Mouse (Mus musculus): ENCODE measurements around the gene Agbl4. TPM values are rescaled to one million over a fixed set of nuclear protein-coding genes. Genes with fewer than 3 reads are reported as not detected.

Gene Agbl4
- polyA plus RNA-seq, 2 experiments = 0.17 to 0.21 TPM

- H3K27me3 ChIP-seq (ENCODE audit: control insufficient read depth, insufficient read depth, low read length) = no peaks in the 10 kb centered on the region
- H3K27ac ChIP-seq (replicated peaks; ENCODE audit: low read depth, low read length) = no peak overlapping the region
- no peaks in the 10 kb centered on the region for H3K4me1 ChIP-seq (ENCODE audit: control insufficient read depth, insufficient read depth, low read length)
- DNase-seq (ENCODE audit: low spot score) = no peak
- WGBS = 68% methylated on average over 3 of the region's 3 CpGs
- no peaks in the 10 kb centered on the region for H3K9me3 ChIP-seq (ENCODE audit: control insufficient read depth, low read length)
- TF ChIP-seq POLR2A (IDR thresholded peaks at IDR 0.05; ENCODE audit: borderline replicate concordance, extremely low read depth, insufficient read depth, insufficient read length) = no peak
- H3K9ac ChIP-seq (ENCODE audit: low read depth, low read length, severe bottlenecking) = no peak overlapping the region
- H3K4me3 ChIP-seq (replicated peaks; ENCODE audit: low read length) = no peak overlapping the region
- no peak for ATAC-seq (ENCODE audit: low FRiP score, low read depth)
- no peak overlapping the region for H3K4me2 ChIP-seq (replicated peaks; ENCODE audit: low read depth, low read length, severe bottlenecking)
- no peaks in the 10 kb centered on the region for H3K36me3 ChIP-seq (ENCODE audit: control insufficient read depth, insufficient read depth, low read length)
Measured at GRCm38 (mm10) chr4:111294528-111295241, 897.2 kb downstream of the Agbl4 start.

DNA sequence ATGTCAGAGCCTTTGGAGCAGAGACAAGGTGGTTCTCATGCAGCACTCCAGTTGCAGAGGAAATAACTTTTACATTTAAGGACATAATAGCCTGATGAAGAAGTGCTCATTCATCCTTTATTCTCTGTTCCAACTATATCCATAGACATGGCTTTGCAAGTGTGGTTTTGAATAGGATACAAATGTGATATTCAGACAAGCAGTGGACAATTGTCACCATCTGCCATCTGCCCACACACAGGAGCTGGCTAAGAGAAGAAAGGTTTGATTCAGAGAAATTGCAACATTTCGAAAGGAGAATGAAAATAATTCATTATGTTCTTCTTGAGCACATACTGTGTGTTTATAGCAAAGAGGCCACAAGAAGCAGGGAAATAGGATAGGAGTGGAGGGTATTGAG lies 909.1 kb downstream of the Agbl4 start:
- no peak overlapping the region for H3K4me2 ChIP-seq (replicated peaks; ENCODE audit: low read depth, low read length, severe bottlenecking)
- H3K27me3 ChIP-seq (ENCODE audit: control insufficient read depth, insufficient read depth, low read length) = no peaks in the 10 kb centered on the region
- no peak overlapping the region for H3K27ac ChIP-seq (replicated peaks; ENCODE audit: low read depth, low read length)
- no peak overlapping the region for H3K4me3 ChIP-seq (replicated peaks; ENCODE audit: low read length)
- ATAC-seq (ENCODE audit: low FRiP score, low read depth) (no peak), DNase-seq (ENCODE audit: low spot score) (no peak)
- 88% methylated on average over 1 of the region's 1 CpGs for WGBS
- TF ChIP-seq POLR2A (IDR thresholded peaks at IDR 0.05; ENCODE audit: borderline replicate concordance, extremely low read depth, insufficient read depth, insufficient read length) = no peak
- H3K9me3 ChIP-seq (ENCODE audit: control insufficient read depth, low read length) = peaks cover 6% of the 10 kb centered on the region; the same call in 1 of the 2 replicates
- H3K4me1 ChIP-seq (ENCODE audit: control insufficient read depth, insufficient read depth, low read length) = no peaks in the 10 kb centered on the region
- H3K9ac ChIP-seq (ENCODE audit: low read depth, low read length, severe bottlenecking) = no peak overlapping the region
- H3K36me3 ChIP-seq (ENCODE audit: control insufficient read depth, insufficient read depth, low read length) = no peaks in the 10 kb centered on the region

GRCm38 (mm10) chr4:111307166-111307565 lies 909.7 kb downstream of the Agbl4 start:
- H3K4me3 ChIP-seq (replicated peaks; ENCODE audit: low read length) = no peak overlapping the region
- no peak for DNase-seq (ENCODE audit: low spot score)
- no peaks in the 10 kb centered on the region for H3K27me3 ChIP-seq (ENCODE audit: control insufficient read depth, insufficient read depth, low read length)
- no peak for TF ChIP-seq POLR2A (IDR thresholded peaks at IDR 0.05; ENCODE audit: borderline replicate concordance, extremely low read depth, insufficient read depth, insufficient read length)
- no peak for ATAC-seq (ENCODE audit: low FRiP score, low read depth)
- no peaks in the 10 kb centered on the region for H3K36me3 ChIP-seq (ENCODE audit: control insufficient read depth, insufficient read depth, low read length)
- no peak overlapping the region for H3K9ac ChIP-seq (ENCODE audit: low read depth, low read length, severe bottlenecking)
- H3K27ac ChIP-seq (replicated peaks; ENCODE audit: low read depth, low read length) = no peak overlapping the region
- no peaks in the 10 kb centered on the region for H3K4me1 ChIP-seq (ENCODE audit: control insufficient read depth, insufficient read depth, low read length)
- no peak overlapping the region for H3K4me2 ChIP-seq (replicated peaks; ENCODE audit: low read depth, low read length, severe bottlenecking)
- H3K9me3 ChIP-seq (ENCODE audit: control insufficient read depth, low read length) = peaks cover 6% of the 10 kb centered on the region; the same call in 1 of the 2 replicates
- 61% methylated on average over 7 of the region's 7 CpGs for WGBS

DNA sequence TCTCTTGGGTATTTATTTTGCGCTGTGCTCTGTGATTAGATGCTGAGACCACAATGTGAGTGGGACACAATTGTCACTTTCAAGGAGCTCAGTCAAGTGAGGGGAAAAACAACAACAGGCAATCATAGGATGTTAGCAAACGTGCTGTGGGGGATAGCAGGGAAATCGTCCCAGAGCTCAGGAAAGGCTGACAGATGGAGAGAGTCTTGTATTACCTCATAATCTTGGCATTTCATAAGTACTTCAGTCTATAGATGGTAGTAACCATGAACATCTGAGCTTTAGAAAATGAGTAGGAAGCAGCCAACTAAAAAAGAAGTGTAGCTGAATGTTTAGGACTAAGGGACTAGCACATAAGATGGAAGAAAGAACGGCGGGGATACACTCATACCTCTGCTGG lies 910.2 kb downstream of the Agbl4 start:
- ATAC-seq (ENCODE audit: low FRiP score, low read depth) (no peak), DNase-seq (ENCODE audit: low spot score) (peak; percentile 27)
- Histone ChIP-seq H3K27ac (replicated peaks; ENCODE audit: low read depth, low read length) (no peak overlapping the region), H3K9me3 (ENCODE audit: control insufficient read depth, low read length) (peaks cover 6% of the 10 kb centered on the region; the same call in 1 of the 2 replicates), H3K9ac (ENCODE audit: low read depth, low read length, severe bottlenecking) (no peak overlapping the region), H3K4me1 (ENCODE audit: control insufficient read depth, insufficient read depth, low read length) (no peaks in the 10 kb centered on the region), H3K27me3 (ENCODE audit: control insufficient read depth, insufficient read depth, low read length) (no peaks in the 10 kb centered on the region), H3K36me3 (ENCODE audit: control insufficient read depth, insufficient read depth, low read length) (no peaks in the 10 kb centered on the region), H3K4me3 (replicated peaks; ENCODE audit: low read length) (no peak overlapping the region), H3K4me2 (replicated peaks; ENCODE audit: low read depth, low read length, severe bottlenecking) (no peak overlapping the region)
- WGBS = 57% methylated on average over 5 of the region's 5 CpGs
- TF ChIP-seq POLR2A (IDR thresholded peaks at IDR 0.05; ENCODE audit: borderline replicate concordance, extremely low read depth, insufficient read depth, insufficient read length) = no peak

DNA sequence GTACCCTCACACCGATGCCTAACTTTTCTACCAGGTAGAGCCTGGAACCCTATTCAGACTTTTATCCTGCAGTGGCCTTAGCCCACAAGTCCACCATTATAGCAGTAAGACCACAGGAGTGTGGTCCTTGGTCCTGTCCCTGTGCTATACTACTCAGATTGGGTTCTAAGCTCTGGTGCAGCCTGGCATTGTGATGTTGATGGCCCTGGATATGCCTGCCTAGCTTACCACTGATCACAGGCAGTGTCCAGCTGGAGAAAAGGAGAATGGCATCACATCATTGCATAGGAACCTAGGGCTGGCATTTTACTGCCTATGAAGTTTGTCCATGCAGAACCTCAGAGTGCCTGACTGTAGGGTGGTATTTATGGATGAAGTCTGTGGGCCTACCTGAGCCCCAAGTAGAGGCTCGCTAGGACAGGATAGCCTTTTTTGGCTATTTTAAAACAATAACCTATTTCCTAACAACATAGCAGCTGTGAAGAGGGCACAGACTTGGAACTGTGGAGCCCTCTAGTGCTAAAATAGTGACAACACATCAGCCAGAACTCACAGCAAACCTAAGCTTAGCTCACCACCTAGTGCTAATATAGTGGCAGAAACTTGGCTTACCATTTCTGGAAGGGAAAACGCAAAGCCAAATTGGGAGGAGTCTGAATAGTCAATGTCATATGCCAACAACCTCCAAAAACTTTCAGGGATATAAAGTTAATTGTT lies 911.3 kb downstream of the Agbl4 start:
- ATAC-seq (ENCODE audit: low FRiP score, low read depth) = no peak
- H3K4me3 ChIP-seq (replicated peaks; ENCODE audit: low read length) = no peak overlapping the region
- 76% methylated on average over 3 of the region's 3 CpGs for WGBS
- no peak for DNase-seq (ENCODE audit: low spot score)
- H3K27me3 ChIP-seq (ENCODE audit: control insufficient read depth, insufficient read depth, low read length) = no peaks in the 10 kb centered on the region
- TF ChIP-seq POLR2A (IDR thresholded peaks at IDR 0.05; ENCODE audit: borderline replicate concordance, extremely low read depth, insufficient read depth, insufficient read length) = no peak
- H3K4me1 ChIP-seq (ENCODE audit: control insufficient read depth, insufficient read depth, low read length) = no peaks in the 10 kb centered on the region
- no peak overlapping the region for H3K9ac ChIP-seq (ENCODE audit: low read depth, low read length, severe bottlenecking)
- peaks cover 6% of the 10 kb centered on the region; the same call in 1 of the 2 replicates for H3K9me3 ChIP-seq (ENCODE audit: control insufficient read depth, low read length)
- H3K4me2 ChIP-seq (replicated peaks; ENCODE audit: low read depth, low read length, severe bottlenecking) = no peak overlapping the region
- no peak overlapping the region for H3K27ac ChIP-seq (replicated peaks; ENCODE audit: low read depth, low read length)
- no peaks in the 10 kb centered on the region for H3K36me3 ChIP-seq (ENCODE audit: control insufficient read depth, insufficient read depth, low read length)
